Mouse (Mus musculus): ENCODE measurements at regions not wholly inside any gene's neighbourhood (a gene's known extent, or its start where the extent isn't known, plus 50 kb on each side); places are given as distances from the start of the nearest gene placed in this dataset.
A peak's percentile ranks its signal among the peaks of the same experiment; 100 is the strongest.

- TF ChIP-seq CTCF (IDR thresholded peaks at IDR 0.05; ENCODE audit: low read depth, low read length) (peak; percentile 27; the same call in 1 of the 2 replicates), POLR2A (IDR thresholded peaks at IDR 0.05; ENCODE audit: extremely low read depth, insufficient read depth, low read length) (no peak)
These were observed 124.0 kb downstream of the Tex36 start for GRCm38 (mm10) chr7:133477933-133478332.
